Mouse (Mus musculus) heart, embryonic 13.5 days (tissue): Measurements from ENCODE around the gene Snx8. TPM values are rescaled to one million over a fixed set of nuclear protein-coding genes. Genes with fewer than 3 reads are reported as not detected.

Experiments
- ATAC-seq: fragments of 200-750 bp; cut with Nextera tagmentation; 2 replicates; pipeline ENCODE4 v1.8.0; 2017; ENCODE audit warnings: moderate TSS enrichment; ENCODE audit not compliant: insufficient number of reproducible peaks, low FRiP score, low TSS enrichment; ENCODE audit errors: extremely low read depth
- H3K27ac ChIP-seq: fragments of 300-500 bp; sonication (generic); replicated peaks from 2 replicates; pipeline ENCODE4 v1.5.1; 2015; ENCODE audit warnings: moderate library complexity, mild to moderate bottlenecking, inconsistent platforms
- H3K27me3 ChIP-seq: fragments of 300-500 bp; sonication (generic); replicated peaks from 2 replicates; pipeline ENCODE4 v1.6.1; 2015; ENCODE audit warnings: mild to moderate bottlenecking, inconsistent platforms
- H3K36me3 ChIP-seq: fragments of 300-500 bp; sonication (generic); 2 replicates; pipeline ENCODE4 v1.6.1; 2015; ENCODE audit warnings: mild to moderate bottlenecking, inconsistent platforms
- H3K4me1 ChIP-seq: fragments of 300-500 bp; sonication (generic); 2 replicates; pipeline ENCODE4 v1.6.1; 2015; ENCODE audit warnings: inconsistent platforms
- H3K4me2 ChIP-seq: fragments of 300-500 bp; sonication (generic); 2 replicates; pipeline ENCODE4 v1.6.1; 2015; ENCODE audit warnings: inconsistent platforms, mild to moderate bottlenecking, moderate library complexity
- H3K4me3 ChIP-seq: fragments of 300-500 bp; sonication (generic); 2 replicates; pipeline ENCODE4 v1.5.1; 2015; ENCODE audit warnings: moderate library complexity, mild to moderate bottlenecking, inconsistent platforms
- H3K9ac ChIP-seq: fragments of 300-500 bp; sonication (generic); 2 replicates; pipeline ENCODE4 v1.6.1; 2015; ENCODE audit warnings: inconsistent platforms, mild to moderate bottlenecking, moderate library complexity
- H3K9me3 ChIP-seq: fragments of 300-500 bp; sonication (generic); 2 replicates; pipeline ENCODE4 v1.6.1; 2016; ENCODE audit warnings: inconsistent platforms
- WGBS: fragments of 180-500 bp; shearing (Covaris S2); methylation state at CpG from one replicate; pipeline ENCODE4 v1.1.7; 2015; ENCODE audit warnings: mixed read lengths; 5-methylcytosine and 5-hydroxymethylcytosine counted together
- polyA plus RNA-seq: library from polyadenylated mRNA; unstranded; fragments of >200 nt; fragmentation: Nextera tagmentation; extraction: Ambion mirVana; gene quantifications from 2 replicates; pipeline ENCODE4 v1.2.1, GENCODE M21; 2015

Snx8 gene
- polyA plus RNA-seq = 15.0 and 16.1 TPM in 2 replicates

GRCm38 (mm10) chr5:140388588-140389576 is at the start of gene Snx8:
Snx8 (minus strand) TSS chr5:140389262.
- WGBS = 1% methylated on average over 58 of the region's 63 CpGs
- H3K27me3 ChIP-seq = no peaks in the 10 kb centered on the region
- peak within 1 kb of the TSS; percentile 30; the same call in 1 of the 2 replicates for H3K27ac ChIP-seq
- H3K4me3 ChIP-seq = peak within 1 kb of the TSS; percentile 65
- H3K36me3 ChIP-seq = no peaks in the 10 kb centered on the region
- H3K9me3 ChIP-seq = no peaks in the 10 kb centered on the region
- H3K4me2 ChIP-seq = peak within 1 kb of the TSS; percentile 98
- peak within 1 kb of the TSS; percentile 87 for H3K9ac ChIP-seq
- peak; percentile 93 for ATAC-seq
- H3K4me1 ChIP-seq = peaks cover 24% of the 10 kb centered on the region

DNA sequence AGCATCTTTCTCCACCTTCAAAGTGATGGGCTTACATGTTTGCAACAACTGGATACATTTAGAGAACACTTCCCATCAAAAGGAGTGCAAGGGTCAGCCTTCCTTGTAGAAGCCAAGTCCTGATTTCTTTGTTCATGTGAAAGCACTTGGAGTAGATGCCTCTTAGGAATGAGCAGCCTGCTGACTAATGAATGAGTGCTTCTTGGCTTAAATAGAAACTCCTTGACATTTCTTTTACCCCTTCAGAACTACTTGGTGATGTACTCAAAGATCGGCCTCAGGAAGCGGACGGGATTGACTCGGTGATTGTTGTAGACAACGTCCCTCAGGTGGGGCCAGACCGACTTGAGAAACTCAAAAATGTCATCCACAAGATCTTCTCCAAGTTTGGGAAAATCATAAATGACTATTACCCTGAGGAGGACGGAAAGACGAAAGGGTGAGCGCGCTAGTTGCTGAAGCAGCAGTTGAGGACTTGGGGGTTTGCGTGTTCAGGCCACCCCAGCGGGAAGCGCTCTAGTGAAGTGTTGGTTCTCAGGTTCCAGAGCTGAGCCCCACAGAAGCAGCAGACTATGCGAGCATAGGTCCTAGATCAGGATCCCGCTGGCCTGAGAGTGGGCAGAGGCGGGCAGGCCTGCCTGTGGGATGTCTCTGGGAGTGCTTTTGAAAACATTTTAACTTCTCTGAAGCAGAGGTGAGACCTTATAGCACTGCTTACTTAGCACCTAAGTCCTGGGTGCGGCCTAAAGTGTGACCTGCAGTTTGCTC is 36.1 kb upstream of the Snx8 start:
- Histone ChIP-seq H3K27ac (no peak overlapping the region), H3K9ac (no peak overlapping the region), H3K36me3 (peaks cover 66% of the 10 kb centered on the region), H3K4me1 (peaks cover 21% of the 10 kb centered on the region), H3K27me3 (no peaks in the 10 kb centered on the region), H3K4me2 (no peak overlapping the region), H3K4me3 (no peak overlapping the region), H3K9me3 (no peaks in the 10 kb centered on the region)
- ATAC-seq = no peak
- 92% methylated on average over 17 of the region's 17 CpGs for WGBS

GRCm38 (mm10) chr5:140420616-140421015 is 31.6 kb upstream of the Snx8 start:
- H3K4me1 ChIP-seq = peaks cover 28% of the 10 kb centered on the region
- peak overlapping the region; percentile 100 for H3K4me3 ChIP-seq
- H3K9me3 ChIP-seq = no peaks in the 10 kb centered on the region
- H3K27ac ChIP-seq = no peak overlapping the region
- peak overlapping the region; percentile 94 for H3K4me2 ChIP-seq
- peak overlapping the region; percentile 99 for H3K9ac ChIP-seq
- no peaks in the 10 kb centered on the region for H3K27me3 ChIP-seq
- peaks cover 23% of the 10 kb centered on the region for H3K36me3 ChIP-seq
- WGBS = 45% methylated on average over 4 of the region's 4 CpGs
- ATAC-seq = no peak

- Histone ChIP-seq H3K27ac (peak overlapping the region; percentile 96), H3K27me3 (no peaks in the 10 kb centered on the region), H3K4me3 (peak overlapping the region; percentile 100), H3K4me2 (peak overlapping the region; percentile 94), H3K9ac (peak overlapping the region; percentile 99), H3K36me3 (peaks cover 16% of the 10 kb centered on the region), H3K4me1 (peaks cover 28% of the 10 kb centered on the region), H3K9me3 (no peaks in the 10 kb centered on the region)
- WGBS = under 1% methylated on average over 62 of the region's 62 CpGs
- peak; percentile 48 for ATAC-seq
These were observed 30.5 kb upstream of the Snx8 start for GRCm38 (mm10) chr5:140419442-140420080.

GRCm38 (mm10) chr5:140418489-140419441 is 29.7 kb upstream of the Snx8 start, which contains the start of gene Eif3b:
Eif3b (plus strand) TSS chr5:140419328.
- Histone ChIP-seq H3K36me3 (peaks cover 16% of the 10 kb centered on the region), H3K27ac (peak within 1 kb of the TSS; percentile 96), H3K9ac (peak within 1 kb of the TSS; percentile 99), H3K4me3 (peak within 1 kb of the TSS; percentile 100), H3K9me3 (no peaks in the 10 kb centered on the region), H3K4me1 (peaks cover 26% of the 10 kb centered on the region), H3K27me3 (no peaks in the 10 kb centered on the region), H3K4me2 (peak within 1 kb of the TSS; percentile 94)
- WGBS = under 1% methylated on average over 65 of the region's 65 CpGs
- ATAC-seq = peak; percentile 80

DNA sequence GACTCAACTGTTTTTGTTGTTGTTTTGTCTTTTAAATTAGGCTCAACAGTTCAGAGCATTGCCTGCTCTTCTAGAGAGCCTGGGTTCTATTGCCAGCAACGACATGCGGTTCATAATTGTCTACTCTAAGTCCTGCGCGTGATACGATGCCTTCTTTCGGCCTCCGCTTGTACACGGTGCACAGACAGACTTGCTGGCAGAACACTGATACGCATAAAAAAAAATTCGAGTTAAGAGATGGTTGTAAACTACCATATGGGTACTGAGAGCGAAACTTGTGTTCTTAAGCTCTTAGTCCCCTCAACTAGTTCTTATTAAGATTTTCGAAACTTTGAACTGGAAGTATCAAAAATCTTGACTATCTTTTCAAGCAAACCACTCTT is 29.0 kb upstream of the Snx8 start:
- Histone ChIP-seq H3K4me3 (peak overlapping the region; percentile 100), H3K9me3 (no peaks in the 10 kb centered on the region), H3K4me2 (peak overlapping the region; percentile 94), H3K27ac (peak overlapping the region; percentile 96), H3K36me3 (peaks cover 9% of the 10 kb centered on the region), H3K27me3 (no peaks in the 10 kb centered on the region), H3K4me1 (peaks cover 26% of the 10 kb centered on the region), H3K9ac (peak overlapping the region; percentile 99)
- 1% methylated on average over 12 of the region's 12 CpGs for WGBS
- ATAC-seq = no peak

- no peaks in the 10 kb centered on the region for H3K9me3 ChIP-seq
- H3K4me3 ChIP-seq = no peak overlapping the region
- 61% methylated on average over 4 of the region's 4 CpGs for WGBS
- no peak overlapping the region for H3K9ac ChIP-seq
- H3K27me3 ChIP-seq = no peaks in the 10 kb centered on the region
- no peak for ATAC-seq
- H3K27ac ChIP-seq = no peak overlapping the region
- no peak overlapping the region for H3K4me2 ChIP-seq
- no peaks in the 10 kb centered on the region for H3K36me3 ChIP-seq
- peaks cover 4% of the 10 kb centered on the region; the same call in 1 of the 2 replicates for H3K4me1 ChIP-seq
These were observed 25.6 kb upstream of the Snx8 start for GRCm38 (mm10) chr5:140414647-140415046.

DNA sequence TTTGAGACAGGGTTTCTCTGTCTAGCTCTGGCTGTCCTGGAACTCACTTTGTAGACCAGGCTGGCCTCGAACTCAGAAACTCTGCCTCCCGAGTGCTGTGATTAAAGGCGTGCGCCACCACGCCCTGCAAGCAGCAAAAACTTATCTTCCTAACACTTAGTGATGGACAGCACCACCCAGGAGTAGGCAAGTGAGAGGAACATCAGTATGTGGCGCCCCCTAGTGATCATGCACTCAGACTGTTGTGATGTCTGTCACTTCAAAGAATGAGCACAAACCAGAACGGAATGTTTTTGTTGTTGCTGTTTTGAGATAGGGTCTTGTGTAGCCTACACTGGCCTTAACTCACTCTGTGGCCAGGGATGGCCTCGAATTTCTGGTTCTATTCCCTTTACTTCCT is 22.3 kb upstream of the Snx8 start:
- Histone ChIP-seq H3K27me3 (no peaks in the 10 kb centered on the region), H3K4me1 (no peaks in the 10 kb centered on the region), H3K4me3 (no peak overlapping the region), H3K27ac (no peak overlapping the region), H3K36me3 (no peaks in the 10 kb centered on the region), H3K9me3 (no peaks in the 10 kb centered on the region), H3K9ac (no peak overlapping the region), H3K4me2 (no peak overlapping the region)
- ATAC-seq = no peak
- WGBS = 27% methylated on average over 8 of the region's 8 CpGs

DNA sequence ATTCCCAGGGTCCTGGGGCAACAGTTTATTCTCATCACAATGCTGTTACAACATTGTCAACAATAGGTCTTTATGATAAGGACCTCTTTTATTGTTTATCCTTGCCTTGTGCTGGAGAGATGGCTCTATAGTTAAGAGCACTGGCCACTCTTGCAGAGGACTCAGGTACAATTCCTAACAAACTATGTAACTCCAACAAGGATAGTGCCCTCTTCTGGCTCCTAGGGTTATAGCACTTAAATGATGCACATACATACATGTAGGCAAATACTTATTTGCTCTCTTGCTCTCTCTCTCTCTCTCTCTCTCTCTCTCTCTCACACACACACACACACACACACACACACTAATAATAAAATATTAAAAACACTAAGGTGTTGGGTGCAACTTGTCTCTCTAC is 19.7 kb upstream of the Snx8 start:
- Histone ChIP-seq H3K9me3 (no peaks in the 10 kb centered on the region), H3K4me1 (no peaks in the 10 kb centered on the region), H3K36me3 (no peaks in the 10 kb centered on the region), H3K9ac (no peak overlapping the region), H3K4me2 (no peak overlapping the region), H3K27me3 (no peaks in the 10 kb centered on the region), H3K27ac (no peak overlapping the region), H3K4me3 (no peak overlapping the region)
- no peak for ATAC-seq

- Histone ChIP-seq H3K9ac (no peak overlapping the region), H3K36me3 (no peaks in the 10 kb centered on the region), H3K27me3 (no peaks in the 10 kb centered on the region), H3K4me2 (no peak overlapping the region), H3K9me3 (no peaks in the 10 kb centered on the region), H3K27ac (no peak overlapping the region), H3K4me3 (no peak overlapping the region), H3K4me1 (no peaks in the 10 kb centered on the region)
- WGBS = 64% methylated on average over 6 of the region's 6 CpGs
- ATAC-seq = no peak
These were observed 17.6 kb upstream of the Snx8 start for GRCm38 (mm10) chr5:140406666-140407065.
